Comparison of ENCODE assay signal across 19 mouse cellular contexts in genomic region chr3:146652431-146652830, GRCm38 (mm10). TPM values are rescaled to one million over a fixed set of nuclear protein-coding genes. Genes with fewer than 3 reads are reported as not detected.
"Had no signal": no experiment of that assay in that cellular context is flagged by ENCODE, and none has a peak within 500 bp of the region (broad histone marks: within the 10 kb centered on the region; RNA-seq: fewer than 3 reads in every experiment).

No protein-coding gene starts in this region.

- H3K4me3 ChIP-seq: left cerebral cortex, adult 2 months; limb, embryonic 10.5 days; liver, embryonic 12.5 days; megakaryocyte, embryonic 14.5 days; midbrain, embryonic 12.5 days; neural tube, embryonic 13.5 days; stomach, embryonic 15.5 days had no signal

- H3K4me2 ChIP-seq: liver, embryonic 12.5 days; midbrain, embryonic 12.5 days; neural tube, embryonic 13.5 days; stomach, embryonic 15.5 days had no signal

- H3K27ac ChIP-seq: left cerebral cortex, adult 2 months; limb, embryonic 10.5 days; macrophage; midbrain, embryonic 12.5 days; neural tube, embryonic 13.5 days; stomach, embryonic 15.5 days had no signal

- H3K9me3 ChIP-seq: limb, embryonic 10.5 days; liver, embryonic 12.5 days; megakaryocyte, embryonic 14.5 days; midbrain, embryonic 12.5 days; neural tube, embryonic 13.5 days; stomach, embryonic 15.5 days had no signal

- ATAC-seq: liver, embryonic 12.5 days; liver, postnatal 0 days; lung, postnatal 0 days; midbrain, embryonic 16.5 days had no signal

- DNase-seq: kidney, adult 8-10 months; kidney, postnatal 25 days; liver, postnatal 0 days; right cerebral cortex, postnatal 14 days; thymus, postnatal 4 days had no signal

- H3K27me3 ChIP-seq: liver, embryonic 12.5 days; midbrain, embryonic 12.5 days; neural tube, embryonic 13.5 days; stomach, embryonic 15.5 days had no signal

- H3K36me3 ChIP-seq: limb, embryonic 10.5 days; liver, embryonic 12.5 days; midbrain, embryonic 12.5 days; neural tube, embryonic 13.5 days; stomach, embryonic 15.5 days had no signal

- H3K4me1 ChIP-seq: limb, embryonic 10.5 days; midbrain, embryonic 12.5 days; neural tube, embryonic 13.5 days; stomach, embryonic 15.5 days had no signal

- H3K9ac ChIP-seq: liver, embryonic 12.5 days; liver, postnatal 0 days; midbrain, embryonic 12.5 days; neural tube, embryonic 13.5 days; stomach, embryonic 15.5 days had no signal

RNA-seq across cellular contexts. Expression of gene 4930503B20Rik, which starts 1.3 kb away (rescaled TPM):
- total RNA-seq: layer of hippocampus, postnatal 25 days; left cerebral cortex, adult 2 months had no signal
- polyA plus RNA-seq: limb, embryonic 10.5 days; liver, embryonic 12.5 days; liver, postnatal 0 days; lung, postnatal 0 days; macrophage; midbrain, embryonic 12.5 days; neural tube, embryonic 13.5 days; spleen, adult 2 months; stomach, embryonic 15.5 days had no signal

RNA-seq across cellular contexts. Expression of gene Samd13, which starts 33.0 kb away (rescaled TPM):
- total RNA-seq: layer of hippocampus, postnatal 25 days; left cerebral cortex, postnatal 14 days had no signal
- polyA plus RNA-seq: liver, postnatal 0 days; macrophage had no signal

RNA-seq across cellular contexts. Expression of gene Dnase2b, which starts 37.0 kb away (rescaled TPM):
- total RNA-seq: layer of hippocampus, postnatal 25 days; left cerebral cortex, adult 2 months; left cerebral cortex, postnatal 14 days had no signal
- polyA plus RNA-seq: kidney, embryonic 16.5 days; macrophage; midbrain, embryonic 12.5 days; midbrain, embryonic 16.5 days; neural tube, embryonic 13.5 days; spleen, adult 2 months had no signal
